14 mouse cellular contexts compared by ENCODE assay signal in the genomic region with DNA sequence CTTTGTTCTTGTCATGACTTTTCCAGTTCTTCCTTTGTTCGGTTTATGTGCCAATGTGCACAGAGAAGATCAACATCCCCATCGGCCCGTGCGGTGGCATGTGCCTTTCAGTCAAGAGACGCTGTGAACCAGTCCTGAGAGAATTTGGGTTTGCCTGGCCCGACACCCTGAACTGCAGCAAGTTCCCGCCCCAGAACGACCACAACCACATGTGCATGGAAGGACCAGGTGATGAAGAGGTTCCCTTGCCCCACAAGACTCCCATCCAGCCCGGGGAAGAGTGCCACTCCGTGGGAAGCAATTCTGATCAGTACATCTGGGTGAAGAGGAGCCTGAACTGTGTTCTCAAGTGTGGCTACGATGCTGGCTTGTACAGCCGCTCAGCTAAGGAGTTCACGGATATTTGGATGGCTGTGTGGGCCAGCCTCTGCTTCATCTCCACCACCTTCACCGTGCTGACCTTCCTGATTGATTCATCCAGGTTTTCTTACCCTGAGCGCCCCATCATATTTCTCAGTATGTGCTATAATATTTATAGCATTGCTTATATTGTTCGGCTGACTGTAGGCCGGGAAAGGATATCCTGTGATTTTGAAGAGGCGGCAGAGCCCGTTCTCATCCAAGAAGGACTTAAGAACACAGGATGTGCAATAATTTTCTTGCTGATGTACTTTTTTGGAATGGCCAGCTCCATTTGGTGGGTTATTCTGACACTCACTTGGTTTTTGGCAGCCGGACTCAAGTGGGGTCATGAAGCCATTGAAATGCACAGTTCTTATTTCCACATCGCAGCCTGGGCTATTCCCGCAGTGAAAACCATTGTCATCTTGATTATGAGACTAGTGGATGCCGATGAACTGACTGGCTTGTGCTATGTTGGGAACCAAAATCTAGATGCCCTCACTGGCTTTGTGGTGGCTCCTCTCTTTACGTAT. TPM values are rescaled to one million over a fixed set of nuclear protein-coding genes. Genes with fewer than 3 reads are reported as not detected.
A peak's percentile ranks its signal among the peaks of the same experiment; 100 is the strongest.
DNase-seq lines count a peak whose midpoint lies in the region; ATAC-seq and TF ChIP-seq lines count a peak whose summit lies in the region.
"Had no signal": no experiment of that assay in that cellular context is flagged by ENCODE, and none has a peak within 500 bp of the region (broad histone marks: within the 10 kb centered on the region; RNA-seq: fewer than 3 reads in every experiment).

No protein-coding gene starts in this region.

- 78% methylated on average over 24 of the region's 24 CpGs for WGBS in embryonic facial prominence, embryonic 14.5 days
- 75% methylated on average over 24 of the region's 24 CpGs for WGBS in intestine, embryonic 16.5 days
- 59% methylated on average over 24 of the region's 24 CpGs for WGBS in lung, postnatal 0 days
- 92% methylated on average over 24 of the region's 24 CpGs for WGBS in hindbrain, embryonic 12.5 days

- H3K4me3 ChIP-seq in embryonic facial prominence, embryonic 14.5 days (ENCODE audit: low read depth, low read length): peak overlapping the region; percentile 16; the same call in 1 of the 2 replicates
- H3K4me3 ChIP-seq in intestine, embryonic 16.5 days (ENCODE audit: low read length): peak overlapping the region; percentile 13; the same call in 1 of the 2 replicates
- peak overlapping the region; percentile 19; the same call in 1 of the 2 replicates for H3K4me3 ChIP-seq in lung, postnatal 0 days (ENCODE audit: low read depth, low read length)
- H3K4me3 ChIP-seq in hindbrain, embryonic 12.5 days: no peak overlapping the region

- H3K36me3 ChIP-seq in embryonic facial prominence, embryonic 14.5 days (ENCODE audit: control insufficient read depth, insufficient read depth, low read length): peaks cover 14% of the 10 kb centered on the region
- no peaks in the 10 kb centered on the region for H3K36me3 ChIP-seq in intestine, embryonic 16.5 days (ENCODE audit: control insufficient read depth, insufficient read depth, low read length)
- no peaks in the 10 kb centered on the region for H3K36me3 ChIP-seq in lung, postnatal 0 days (ENCODE audit: insufficient read depth, low read length)
- H3K36me3 ChIP-seq in hindbrain, embryonic 12.5 days: 0 out of 2 replicates have a peak, but pooled peaks cover 4% of the 10 kb centered on the region

- no peak overlapping the region for H3K27ac ChIP-seq in embryonic facial prominence, embryonic 14.5 days (replicated peaks; ENCODE audit: low read depth, low read length)
- H3K27ac ChIP-seq in intestine, embryonic 16.5 days (ENCODE audit: low read length): peak overlapping the region; percentile 3
- H3K27ac ChIP-seq in lung, postnatal 0 days (ENCODE audit: low read length): peak overlapping the region; percentile 51
- no peak overlapping the region for H3K27ac ChIP-seq in hindbrain, embryonic 12.5 days
- H3K27ac ChIP-seq: forebrain, embryonic 10.5 days had no signal

- DNase-seq in kidney, adult 9 months: peak; percentile 56
- DNase-seq in kidney, adult 8-10 months: no peak
- DNase-seq in embryonic facial prominence, embryonic 14.5 days (ENCODE audit: low spot score): no peak
- peak; percentile 72 for DNase-seq in lung, postnatal 0 days (ENCODE audit: low spot score)
- no peak for DNase-seq in thymus, adult 18-20 months
- no peak for DNase-seq in adrenal gland, postnatal 14 days
- DNase-seq: cerebellum, postnatal 36 days; gastrocnemius, postnatal 25 days; midbrain, embryonic 14.5 days; spleen, adult 18-20 months; thymus, postnatal 25 days had no signal

- no peaks in the 10 kb centered on the region for H3K27me3 ChIP-seq in embryonic facial prominence, embryonic 14.5 days (replicated peaks; ENCODE audit: control insufficient read depth, insufficient read depth, low read length)
- H3K27me3 ChIP-seq in intestine, embryonic 16.5 days (replicated peaks; ENCODE audit: control insufficient read depth, insufficient read depth, low read length): no peaks in the 10 kb centered on the region
- no peaks in the 10 kb centered on the region for H3K27me3 ChIP-seq in lung, postnatal 0 days (replicated peaks; ENCODE audit: insufficient read depth, low read length)
- peaks cover 8% of the 10 kb centered on the region for H3K27me3 ChIP-seq in hindbrain, embryonic 12.5 days

- 0 out of 2 replicates have a peak, but pooled peaks cover 6% of the 10 kb centered on the region for H3K4me1 ChIP-seq in embryonic facial prominence, embryonic 14.5 days (ENCODE audit: control insufficient read depth, insufficient read depth, low read length)
- H3K4me1 ChIP-seq in intestine, embryonic 16.5 days (ENCODE audit: control insufficient read depth, insufficient read depth, low read length): peaks cover 30% of the 10 kb centered on the region
- peaks cover 21% of the 10 kb centered on the region for H3K4me1 ChIP-seq in lung, postnatal 0 days (ENCODE audit: insufficient read depth, low read depth, low read length)
- H3K4me1 ChIP-seq in hindbrain, embryonic 12.5 days: peaks cover 6% of the 10 kb centered on the region; the same call in 1 of the 2 replicates

- peak overlapping the region; percentile 99 for H3K4me2 ChIP-seq in embryonic facial prominence, embryonic 14.5 days (ENCODE audit: low read depth, low read length)
- H3K4me2 ChIP-seq in intestine, embryonic 16.5 days (ENCODE audit: low read depth, low read length): peak overlapping the region; percentile 17; the same call in 1 of the 2 replicates
- H3K4me2 ChIP-seq in lung, postnatal 0 days (replicated peaks; ENCODE audit: low read depth, low read length): peak overlapping the region; percentile 48
- H3K4me2 ChIP-seq in hindbrain, embryonic 12.5 days (replicated peaks): no peak overlapping the region

- TF ChIP-seq EP300 in lung, postnatal 0 days (IDR thresholded peaks at IDR 0.05): peak; percentile 65

- ATAC-seq in embryonic facial prominence, embryonic 14.5 days (ENCODE audit: low read depth): no peak
- ATAC-seq in intestine, embryonic 16.5 days: no peak
- no peak for ATAC-seq in lung, postnatal 0 days
- no peak for ATAC-seq in hindbrain, embryonic 12.5 days (ENCODE audit: low FRiP score)

- no peak for TF ChIP-seq CTCF in lung, postnatal 0 days (IDR thresholded peaks at IDR 0.05)

- no peak overlapping the region for H3K9ac ChIP-seq in embryonic facial prominence, embryonic 14.5 days (ENCODE audit: low read depth, low read length)
- H3K9ac ChIP-seq in intestine, embryonic 16.5 days (ENCODE audit: low read depth, low read length): no peak overlapping the region
- H3K9ac ChIP-seq in lung, postnatal 0 days (replicated peaks; ENCODE audit: low read depth): no peak overlapping the region
- H3K9ac ChIP-seq in hindbrain, embryonic 12.5 days: no peak overlapping the region

- no peaks in the 10 kb centered on the region for H3K9me3 ChIP-seq in embryonic facial prominence, embryonic 14.5 days (ENCODE audit: control insufficient read depth, low read length)
- H3K9me3 ChIP-seq in intestine, embryonic 16.5 days (ENCODE audit: control insufficient read depth, low read length): no peaks in the 10 kb centered on the region
- no peaks in the 10 kb centered on the region for H3K9me3 ChIP-seq in lung, postnatal 0 days (ENCODE audit: low read length)
- H3K9me3 ChIP-seq in hindbrain, embryonic 12.5 days (replicated peaks): no peaks in the 10 kb centered on the region
- H3K9me3 ChIP-seq: forebrain, embryonic 10.5 days had no signal

RNA-seq across cellular contexts. Expression of a gene that starts 3.1 kb away (rescaled TPM):
- 20.2 and 21.8 TPM in 2 replicates for polyA plus RNA-seq in embryonic facial prominence, embryonic 14.5 days (2014; fragmentation: Nextera tagmentation; extraction: Ambion mirVana)
- polyA plus RNA-seq in intestine, embryonic 16.5 days (2015; fragmentation: Nextera tagmentation; extraction: Ambion mirVana): 7.4 and 8.9 TPM in 2 replicates
- polyA plus RNA-seq in lung, postnatal 0 days (2015; fragmentation: Nextera tagmentation; extraction: Ambion mirVana): 14.3 and 16.1 TPM in 2 replicates
- 64.1 and 71.0 TPM in 2 replicates for total RNA-seq in adrenal gland, postnatal 14 days (2021)
- 4.6 and 5.9 TPM in 2 replicates for polyA plus RNA-seq in hindbrain, embryonic 12.5 days (2016; fragmentation: Nextera tagmentation; extraction: Ambion mirVana)

RNA-seq across cellular contexts. Expression of a gene that starts 3.3 kb away (rescaled TPM):
- polyA plus RNA-seq in embryonic facial prominence, embryonic 14.5 days (2014; fragmentation: Nextera tagmentation; extraction: Ambion mirVana): 18.8 and 21.4 TPM in 2 replicates
- polyA plus RNA-seq in intestine, embryonic 16.5 days (2015; fragmentation: Nextera tagmentation; extraction: Ambion mirVana): 54.6 and 63.1 TPM in 2 replicates
- polyA plus RNA-seq in lung, postnatal 0 days (2015; fragmentation: Nextera tagmentation; extraction: Ambion mirVana): 21.7 and 26.1 TPM in 2 replicates
- 106 and 108 TPM in 2 replicates for total RNA-seq in adrenal gland, postnatal 14 days (2021)
- polyA plus RNA-seq in hindbrain, embryonic 12.5 days (2016; fragmentation: Nextera tagmentation; extraction: Ambion mirVana): 21.9 and 22.8 TPM in 2 replicates

Comparison
In these comparisons a context has a peak if more than half of its experiments do, and no peak if none do; other contexts are left out.
1. DNase-seq: peak in kidney, adult 9 months (single experiment) and lung, postnatal 0 days (single experiment); none in kidney, adult 8-10 months (0 of 2), embryonic facial prominence, embryonic 14.5 days (single experiment), thymus, adult 18-20 months (0 of 2) and adrenal gland, postnatal 14 days (single experiment).
2. H3K27ac ChIP-seq: peak in intestine, embryonic 16.5 days (single experiment) and lung, postnatal 0 days (single experiment); none in embryonic facial prominence, embryonic 14.5 days (single experiment) and hindbrain, embryonic 12.5 days (single experiment).